Mouse (Mus musculus) hindbrain, postnatal 0 days (tissue): ENCODE results near the gene Ampd3. TPM values are rescaled to one million over a fixed set of nuclear protein-coding genes. Genes with fewer than 3 reads are reported as not detected.

Source experiments
- ATAC-seq: fragments of 200-750 bp; cut with Nextera tagmentation; 2 replicates; pipeline ENCODE4 v1.8.0; 2017; ENCODE audit warnings: mild to moderate bottlenecking, moderate TSS enrichment, moderate library complexity
- DNase-seq: peaks from one replicate; pipeline ENCODE4 v3.0.0-alpha.2; 2015; ENCODE audit warnings: low spot score
- H3K27ac ChIP-seq: fragments of 300-500 bp; sonication (generic); 2 replicates; pipeline ENCODE4 v1.5.1; 2014; ENCODE audit warnings: mild to moderate bottlenecking
- H3K27me3 ChIP-seq: fragments of 300-500 bp; sonication (generic); 2 replicates; pipeline ENCODE4 v1.6.1; 2014; ENCODE audit warnings: low read length, mixed read lengths; ENCODE audit not compliant: insufficient read depth
- H3K36me3 ChIP-seq: fragments of 300-500 bp; sonication (generic); 2 replicates; pipeline ENCODE4 v1.6.1; 2014; ENCODE audit warnings: low read length, mixed read lengths; ENCODE audit not compliant: insufficient read depth
- H3K4me1 ChIP-seq: fragments of 300-500 bp; sonication (generic); 2 replicates; pipeline ENCODE4 v1.6.1; 2014; ENCODE audit warnings: antibody characterized with exemption, low read length, mixed read lengths; ENCODE audit not compliant: insufficient read depth
- H3K4me2 ChIP-seq: fragments of 300-500 bp; sonication (generic); 2 replicates; pipeline ENCODE4 v1.6.1; 2014; ENCODE audit warnings: low read depth, mild to moderate bottlenecking, low read length, moderate library complexity, mixed read lengths
- H3K4me3 ChIP-seq: fragments of 300-500 bp; sonication (generic); 2 replicates; pipeline ENCODE4 v1.5.1; 2014; ENCODE audit warnings: low read length
- H3K9ac ChIP-seq: fragments of 300-500 bp; sonication (generic); replicated peaks from 2 replicates; pipeline ENCODE4 v1.6.1; 2014; ENCODE audit warnings: mild to moderate bottlenecking, low read length, moderate library complexity, mixed read lengths
- H3K9me3 ChIP-seq: fragments of 300-500 bp; sonication (generic); 2 replicates; pipeline ENCODE4 v1.6.1; 2016; ENCODE audit warnings: low read length, mixed read lengths
- CTCF ChIP-seq: IDR thresholded peaks from 2 replicates; pipeline ENCODE4 v1.5.1; 2016; ENCODE audit warnings: antibody characterized with exemption, control low read depth, low read depth
- WGBS: fragments of 180-500 bp; shearing (Covaris S2); extraction: QIAGEN DNeasy Blood & Tissue Kit; methylation state at CpG from one replicate; pipeline ENCODE4 v1.1.7; 2014; 5-methylcytosine and 5-hydroxymethylcytosine counted together
- polyA plus RNA-seq: library from polyadenylated mRNA; unstranded; fragments of >200 nt; fragmentation: Nextera tagmentation; extraction: Ambion mirVana; gene quantifications from 2 replicates; pipeline ENCODE4 v1.2.1, GENCODE M21; 2015
- total RNA-seq: library from RNA; depleted of rRNA; stranded (reverse); fragments of >200 nt; gene quantifications from 2 replicates; pipeline ENCODE4 v1.2.3, GENCODE M21; 2014

Gene Ampd3
- total and polyA plus RNA-seq, 2 experiments from 2014 or later = 14.3 to 24.8 TPM

DNA sequence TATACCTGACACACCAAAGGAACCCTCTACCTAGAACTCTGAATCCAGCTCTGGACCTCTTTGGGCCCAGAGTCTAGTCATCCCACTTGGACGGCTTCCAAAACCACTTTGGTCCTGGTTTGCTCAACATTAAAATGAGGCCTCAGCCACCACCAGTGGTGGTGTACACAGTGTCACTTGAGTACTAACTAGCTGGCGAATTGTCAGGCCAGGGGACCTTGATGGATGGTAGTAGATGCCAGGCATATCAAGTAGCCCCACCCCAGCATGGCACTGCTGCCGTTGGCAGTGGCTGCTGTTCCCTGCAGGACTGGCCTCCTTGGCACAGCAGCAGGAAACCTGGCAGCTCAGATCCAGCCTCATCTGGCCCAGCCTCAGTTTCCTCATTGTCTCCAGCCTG, 36.3 kb downstream of the Ampd3 start:
- Histone ChIP-seq H3K9me3 (no peaks in the 10 kb centered on the region), H3K4me1 (peaks cover 7% of the 10 kb centered on the region; the same call in 1 of the 2 replicates), H3K4me3 (no peak overlapping the region), H3K4me2 (no peak overlapping the region), H3K36me3 (no peaks in the 10 kb centered on the region), H3K27ac (no peak overlapping the region), H3K27me3 (no peaks in the 10 kb centered on the region), H3K9ac (no peak overlapping the region)
- no peak for TF ChIP-seq CTCF
- ATAC-seq (peak; percentile 50), DNase-seq (peak; percentile 74)
- WGBS = 56% methylated on average over 3 of the region's 3 CpGs

DNA sequence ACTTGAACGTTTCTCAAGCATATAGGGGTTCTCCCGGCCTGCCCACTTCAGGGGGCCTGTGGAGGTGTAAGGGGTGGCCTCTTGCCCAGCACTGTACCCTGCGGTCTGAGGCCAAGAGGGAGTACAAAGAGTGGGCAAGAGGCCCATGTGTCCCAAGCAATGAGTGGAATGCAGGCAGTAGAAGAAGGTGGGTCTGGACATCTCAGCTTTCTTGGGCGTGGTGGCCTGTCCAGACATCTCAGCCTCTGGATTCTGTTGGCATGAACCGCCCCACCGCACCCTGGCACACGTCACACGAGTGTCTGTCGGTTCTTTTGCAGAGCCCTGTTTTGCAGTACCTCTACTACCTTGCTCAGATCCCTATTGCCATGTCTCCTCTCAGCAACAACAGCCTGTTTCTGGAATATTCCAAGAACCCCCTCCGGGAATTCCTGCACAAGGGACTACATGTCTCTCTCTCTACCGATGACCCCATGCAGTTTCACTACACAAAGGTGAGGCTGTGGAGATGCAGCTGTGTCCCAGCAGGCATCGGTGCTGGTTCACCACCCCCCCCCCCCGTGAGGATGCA, 39.5 kb downstream of the Ampd3 start:
- ATAC-seq = no peak
- H3K4me2 ChIP-seq = no peak overlapping the region
- WGBS = 89% methylated on average over 13 of the region's 13 CpGs

DNA sequence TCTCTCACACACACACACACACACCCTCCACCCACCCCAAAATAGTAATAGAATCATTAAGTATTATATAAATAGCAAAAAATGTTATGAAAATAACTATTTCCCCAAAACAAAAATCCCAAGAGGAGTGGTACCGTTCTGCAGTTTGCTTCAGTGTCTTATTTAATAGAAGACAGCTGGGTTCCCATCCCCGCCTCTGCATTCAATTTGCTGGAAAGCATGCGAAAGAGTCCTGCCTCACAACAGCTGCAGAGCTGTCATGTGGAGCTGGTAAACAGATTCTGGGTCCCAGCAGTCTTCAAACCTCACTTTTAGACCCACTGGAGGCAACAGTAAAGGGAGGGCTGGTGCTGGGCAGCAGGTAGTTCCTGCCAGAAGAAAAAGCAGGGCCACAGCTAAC, 41.0 kb downstream of the Ampd3 start:
- H3K27ac ChIP-seq = 0 out of 2 replicates have a peak overlapping the region, but pooled peaks have one; percentile 64
- WGBS = 41% methylated on average over 3 of the region's 3 CpGs
- H3K9me3 ChIP-seq = no peaks in the 10 kb centered on the region
- H3K36me3 ChIP-seq = 0 out of 2 replicates have a peak, but pooled peaks cover 7% of the 10 kb centered on the region
- no peak for TF ChIP-seq CTCF
- H3K4me1 ChIP-seq = peaks cover 6% of the 10 kb centered on the region; the same call in 1 of the 2 replicates
- H3K9ac ChIP-seq = no peak overlapping the region
- ATAC-seq (no peak), DNase-seq (no peak)
- no peak overlapping the region for H3K4me3 ChIP-seq
- H3K27me3 ChIP-seq = no peaks in the 10 kb centered on the region
- no peak overlapping the region for H3K4me2 ChIP-seq

More for the DNA sequence above, 39.5 kb downstream of the Ampd3 start:
- Histone ChIP-seq H3K27ac (no peak overlapping the region; the same call in 1 of the 2 replicates), H3K9ac (no peak overlapping the region), H3K4me3 (no peak overlapping the region), H3K36me3 (0 out of 2 replicates have a peak, but pooled peaks cover 3% of the 10 kb centered on the region), H3K27me3 (no peaks in the 10 kb centered on the region), H3K4me1 (peaks cover 7% of the 10 kb centered on the region; the same call in 1 of the 2 replicates), H3K9me3 (no peaks in the 10 kb centered on the region)
- DNase-seq = no peak
- no peak for TF ChIP-seq CTCF

DNA sequence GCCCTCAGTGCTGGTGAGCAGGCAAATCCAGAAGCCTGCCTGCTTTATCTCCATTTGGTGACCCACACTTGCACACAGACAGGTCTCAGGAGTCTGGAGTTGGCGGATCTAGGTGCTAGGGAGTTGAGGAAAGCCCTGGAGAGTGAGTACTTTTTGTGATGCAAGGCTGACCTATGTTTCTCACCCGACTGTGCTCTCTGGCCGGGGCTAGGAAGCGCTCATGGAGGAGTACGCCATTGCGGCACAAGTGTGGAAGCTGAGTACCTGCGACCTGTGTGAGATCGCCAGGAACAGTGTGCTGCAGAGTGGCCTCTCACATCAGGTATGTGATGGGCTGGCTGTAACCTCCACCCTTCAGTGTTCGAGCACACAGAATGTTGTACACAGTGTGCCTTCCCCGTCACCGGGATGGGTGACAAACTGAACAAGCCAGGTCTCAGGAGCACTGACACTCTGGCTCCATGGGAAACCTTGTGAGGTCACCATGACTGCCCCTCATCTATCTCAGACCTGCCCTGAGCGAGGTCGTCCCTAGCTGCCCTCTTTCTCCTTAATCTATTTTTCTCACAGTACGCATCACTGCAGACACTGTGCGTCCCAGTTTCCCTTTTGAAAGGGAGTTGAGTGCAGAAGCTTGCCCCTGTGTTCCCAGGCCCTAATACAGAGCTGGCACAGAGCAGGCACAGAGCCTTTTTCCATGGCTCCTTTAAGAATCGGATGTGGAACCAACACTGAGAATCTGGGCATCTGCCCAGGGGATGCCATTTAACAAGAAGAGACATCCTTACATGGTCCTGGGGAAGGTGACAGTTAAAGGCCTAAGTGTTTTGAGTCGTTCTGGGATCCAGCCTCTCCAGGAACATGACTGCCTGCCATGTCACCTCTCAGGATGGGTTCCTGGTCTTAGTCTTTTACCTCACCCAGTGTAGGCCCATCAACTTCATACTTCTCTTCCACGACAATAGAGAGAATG, 41.9 kb downstream of the Ampd3 start:
- DNase-seq (peak; percentile 41), ATAC-seq (no peak)
- Histone ChIP-seq H3K9me3 (no peaks in the 10 kb centered on the region), H3K4me1 (no peaks in the 10 kb centered on the region), H3K27ac (peak overlapping the region; percentile 64; the same call in 1 of the 2 replicates), H3K4me3 (no peak overlapping the region), H3K27me3 (no peaks in the 10 kb centered on the region), H3K36me3 (0 out of 2 replicates have a peak, but pooled peaks cover 7% of the 10 kb centered on the region), H3K4me2 (no peak overlapping the region), H3K9ac (no peak overlapping the region)
- TF ChIP-seq CTCF = no peak
- WGBS = 76% methylated on average over 18 of the region's 18 CpGs

DNA sequence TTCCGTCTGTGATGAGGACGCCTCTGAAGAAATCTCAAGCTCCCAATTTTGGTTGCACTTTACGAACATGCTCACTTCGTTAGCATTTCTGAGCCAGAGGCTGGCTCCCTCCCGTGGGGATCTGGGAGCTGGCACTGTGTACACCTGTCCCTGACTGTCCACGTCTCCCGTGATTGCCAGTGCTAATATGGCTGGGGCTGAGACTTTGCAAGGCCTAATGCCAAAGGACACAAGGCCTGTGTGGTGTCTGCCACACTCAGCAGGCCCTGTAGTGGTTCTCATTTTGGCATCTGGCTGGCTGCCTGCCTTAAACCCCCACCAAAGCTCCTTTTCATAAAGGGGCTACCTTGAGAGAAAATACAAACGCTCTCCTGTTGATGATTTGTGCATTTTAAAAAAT, 43.0 kb downstream of the Ampd3 start:
- no peak for TF ChIP-seq CTCF
- no peak for DNase-seq

DNA sequence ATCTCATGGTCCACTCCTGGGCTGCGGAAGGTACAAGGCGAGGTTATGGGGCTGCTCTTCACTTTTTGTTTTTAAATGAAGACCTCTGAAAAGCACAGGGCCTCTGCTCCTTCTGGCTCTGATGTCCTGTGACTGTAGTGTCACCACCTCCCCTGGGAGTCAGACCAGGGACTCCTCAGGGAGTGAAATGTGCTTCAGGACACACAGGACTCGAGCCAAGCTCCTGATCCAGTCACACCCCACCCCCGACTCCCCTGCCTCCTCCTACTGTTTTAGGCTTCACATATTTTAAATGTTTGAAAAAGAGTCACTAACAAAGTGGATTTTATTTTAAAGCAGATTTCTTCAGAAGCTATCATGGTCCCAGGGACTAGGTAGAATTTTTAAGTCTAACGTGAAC, 43.5 kb downstream of the Ampd3 start:
- DNase-seq = no peak
- no peak for TF ChIP-seq CTCF
- Histone ChIP-seq H3K4me2 (no peak overlapping the region), H3K27me3 (no peaks in the 10 kb centered on the region), H3K36me3 (0 out of 2 replicates have a peak, but pooled peaks cover 7% of the 10 kb centered on the region), H3K4me1 (no peaks in the 10 kb centered on the region), H3K27ac (no peak overlapping the region), H3K9ac (no peak overlapping the region), H3K4me3 (no peak overlapping the region), H3K9me3 (no peaks in the 10 kb centered on the region)
- no peak for ATAC-seq
- WGBS = 82% methylated on average over 5 of the region's 5 CpGs

More for the DNA sequence above, 43.0 kb downstream of the Ampd3 start:
- H3K9ac ChIP-seq = no peak overlapping the region
- H3K4me2 ChIP-seq = no peak overlapping the region
- no peak for ATAC-seq
- WGBS = 63% methylated on average over 8 of the region's 8 CpGs
- no peak overlapping the region for H3K4me3 ChIP-seq
- no peaks in the 10 kb centered on the region for H3K27me3 ChIP-seq
- no peak overlapping the region for H3K27ac ChIP-seq
- 0 out of 2 replicates have a peak, but pooled peaks cover 7% of the 10 kb centered on the region for H3K36me3 ChIP-seq
- no peaks in the 10 kb centered on the region for H3K4me1 ChIP-seq
- no peaks in the 10 kb centered on the region for H3K9me3 ChIP-seq
